Mouse (Mus musculus): ENCODE results near the gene Fbxo27.
A peak's percentile ranks its signal among the peaks of the same experiment; 100 is the strongest.

Gene Fbxo27

DNA sequence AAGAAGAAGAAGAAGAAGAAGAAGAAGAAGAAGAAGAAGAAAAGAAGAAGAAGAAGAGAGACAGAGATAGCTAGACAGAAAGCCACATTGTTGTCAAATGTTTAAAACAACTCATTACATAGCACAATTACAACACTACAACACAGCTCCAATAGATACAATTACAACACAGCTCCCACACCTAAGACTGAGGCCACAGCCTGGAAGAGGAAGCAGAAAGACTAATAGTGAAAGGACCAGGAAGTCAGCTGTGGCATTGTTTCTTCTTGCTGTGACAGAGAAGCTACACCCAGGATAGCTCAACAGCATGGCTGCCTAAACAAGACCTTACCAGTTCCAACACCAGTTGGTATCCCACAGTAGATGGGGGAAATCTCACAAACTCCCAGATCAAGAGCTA lies 16.8 kb downstream of the Fbxo27 start:
- DNase-seq, result no peak

DNA sequence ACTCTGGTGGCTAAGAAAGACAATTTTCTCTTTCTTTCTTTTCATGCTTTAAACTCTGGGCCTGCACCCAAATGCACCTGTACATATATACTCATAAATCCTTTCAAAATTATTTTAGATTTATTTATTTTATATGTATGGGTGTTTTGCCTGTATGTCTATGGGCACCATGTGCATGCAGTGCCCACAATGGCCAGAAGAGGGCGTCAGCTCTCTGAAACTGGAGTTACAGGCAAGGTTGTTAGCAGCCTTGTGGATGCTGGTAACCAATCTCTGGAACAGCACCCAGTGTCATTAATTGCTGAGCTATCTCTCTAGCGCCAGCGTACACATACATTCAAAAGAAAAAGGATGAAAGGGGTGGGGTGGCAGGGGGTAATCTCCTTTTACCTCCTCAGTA lies 18.3 kb downstream of the Fbxo27 start:
- DNase-seq, result no peak

DNA sequence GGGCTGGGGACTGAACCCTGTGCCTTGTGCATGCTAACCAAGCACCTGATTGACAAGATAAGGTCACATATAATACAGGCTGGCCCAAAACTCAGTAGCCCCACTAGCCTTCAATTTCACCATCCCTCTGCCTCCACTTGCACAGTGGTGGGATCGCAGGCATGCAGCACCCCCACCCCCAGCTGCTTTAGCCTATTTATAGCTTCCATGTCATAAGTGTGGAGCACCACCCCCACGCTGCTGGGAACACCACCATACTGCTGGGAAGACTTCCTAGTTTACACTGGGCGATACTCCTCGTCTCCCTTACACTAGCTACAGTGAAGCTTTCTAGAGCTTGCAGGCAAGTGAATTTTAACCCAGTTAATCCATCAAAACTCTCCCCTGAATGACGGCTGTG lies 22.0 kb downstream of the Fbxo27 start:
- DNase-seq, result no peak

GRCm38 (mm10) chr7:28715598-28715997 lies 22.9 kb downstream of the Fbxo27 start:
- DNase-seq, result no peak

GRCm38 (mm10) chr7:28716590-28717281 lies 24.1 kb downstream of the Fbxo27 start, which contains the start of gene Fbxo17:
Gene Fbxo17 (plus strand): TSS chr7:28716804.
- peak; percentile 39 to 44 for DNase-seq

- DNase-seq, result no peak
Observed at GRCm38 (mm10) chr7:28717726-28718125, 25.1 kb downstream of the Fbxo27 start.

- DNase-seq, result no peak
Observed at GRCm38 (mm10) chr7:28719159-28719558, 26.5 kb downstream of the Fbxo27 start.

DNA sequence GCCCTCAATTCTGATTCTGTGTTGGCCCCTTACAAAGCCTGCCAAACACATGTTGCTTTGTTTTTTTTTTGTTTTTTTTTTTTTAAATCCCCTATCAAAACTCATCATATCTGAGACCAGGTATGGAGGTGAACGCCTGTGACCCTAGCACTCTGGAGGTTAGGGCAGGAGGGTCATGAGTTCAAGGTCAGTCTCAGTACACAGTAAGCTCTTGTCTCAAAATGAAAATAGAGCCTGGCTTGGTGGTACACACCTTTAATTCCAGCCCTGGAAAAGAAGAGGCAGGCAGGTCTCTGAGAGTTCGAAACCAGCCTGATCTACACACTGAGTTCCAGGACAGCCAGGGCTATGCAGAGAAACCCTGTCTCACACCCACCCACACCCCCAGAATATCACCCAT lies 27.0 kb downstream of the Fbxo27 start:
- no peak for DNase-seq

- no peak for DNase-seq
Observed at GRCm38 (mm10) chr7:28720753-28721537, 28.3 kb downstream of the Fbxo27 start.

DNA sequence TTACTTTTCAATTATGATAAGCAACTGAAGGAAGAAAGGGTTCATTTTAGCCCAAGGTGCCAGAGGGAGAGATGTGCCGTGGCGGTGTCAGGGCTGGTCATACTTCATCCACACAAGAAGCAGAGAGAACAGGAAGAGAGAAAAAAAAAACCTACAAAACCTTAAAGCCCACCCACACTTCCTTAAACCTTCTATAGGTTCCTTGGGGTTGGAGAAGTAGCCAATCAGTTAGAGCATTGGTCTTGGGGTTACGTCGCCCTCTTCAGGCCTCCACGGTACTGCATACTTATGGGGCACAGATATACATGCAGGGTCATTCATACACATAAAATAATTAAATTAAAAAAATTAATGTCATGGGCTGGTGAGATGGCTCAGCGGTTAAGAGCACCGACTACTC lies 29.4 kb downstream of the Fbxo27 start:
- no peak for DNase-seq

GRCm38 (mm10) chr7:28724613-28725012 lies 32.0 kb downstream of the Fbxo27 start:
- DNase-seq, result no peak

GRCm38 (mm10) chr7:28726600-28726999 lies 34.0 kb downstream of the Fbxo27 start:
- peak; percentile 43 to 47 for DNase-seq

- no peak for DNase-seq
Observed at GRCm38 (mm10) chr7:28727649-28728340, 35.1 kb downstream of the Fbxo27 start.

DNA sequence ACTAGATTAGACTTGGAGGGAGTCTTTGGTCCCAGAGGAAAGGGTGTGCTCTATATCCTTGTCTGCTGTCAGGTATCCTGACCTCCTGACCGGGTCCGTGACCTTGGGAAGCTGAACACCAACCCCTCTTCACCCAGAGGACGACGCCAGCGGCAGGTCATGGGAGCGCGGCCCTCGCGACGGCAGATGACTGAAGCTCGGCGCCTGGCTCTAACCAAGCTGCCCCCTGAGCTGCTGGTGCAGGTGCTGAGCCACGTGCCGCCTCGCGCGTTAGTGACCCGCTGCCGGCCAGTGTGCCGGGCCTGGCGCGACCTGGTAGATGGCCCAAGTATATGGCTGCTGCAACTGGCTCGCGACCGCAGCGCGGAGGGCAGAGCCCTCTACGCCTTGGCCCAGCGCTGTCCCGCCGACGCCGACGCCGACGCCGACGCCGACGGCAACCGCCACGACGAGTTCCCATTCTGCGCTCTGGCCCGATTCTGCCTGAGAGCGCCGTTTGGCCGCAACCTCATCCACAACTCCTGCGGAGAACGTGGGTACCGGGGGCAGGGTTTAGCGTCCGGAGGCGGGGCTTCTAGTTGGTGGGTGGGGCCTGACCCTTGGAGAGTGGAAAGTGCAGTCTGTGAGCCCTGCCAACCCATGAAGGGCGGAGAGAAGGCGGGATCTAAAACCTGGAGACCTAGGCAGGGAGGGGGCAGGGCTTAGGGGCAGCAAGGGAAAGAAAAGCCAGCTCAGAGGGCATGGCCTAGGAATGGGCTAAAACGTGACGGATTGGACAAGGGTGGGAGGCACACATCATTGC lies 39.9 kb downstream of the Fbxo27 start:
- peak; percentile 26 to 60 for DNase-seq

- DNase-seq, result no peak
Observed at GRCm38 (mm10) chr7:28733211-28733610, 40.6 kb downstream of the Fbxo27 start.

- no peak for DNase-seq
Observed at GRCm38 (mm10) chr7:28735701-28736100, 43.1 kb downstream of the Fbxo27 start.

GRCm38 (mm10) chr7:28739829-28740228 lies 47.2 kb downstream of the Fbxo27 start:
- DNase-seq, result no peak

GRCm38 (mm10) chr7:28740949-28741348 lies 48.3 kb downstream of the Fbxo27 start:
- DNase-seq, result no peak

GRCm38 (mm10) chr7:28741368-28741708 lies 48.7 kb downstream of the Fbxo27 start:
- no peak for DNase-seq

GRCm38 (mm10) chr7:28741709-28742438 lies 49.2 kb downstream of the Fbxo27 start, which contains the start of the genes Mrps12 and Sars2:
Gene Mrps12 (minus strand): TSS chr7:28741820.
Gene Sars2 (plus strand): TSS chr7:28741992.
- peak; percentile 88 to 96 for DNase-seq

All from thymus, adult 18-20 months (tissue).